Mouse (Mus musculus): ENCODE measurements around the gene St6galnac4.

Gene St6galnac4

GRCm38 (mm10) chr2:32570698-32571494 lies 16.0 kb upstream of the St6galnac4 start, which contains the start of gene Dpm2:
Gene Dpm2 (plus strand): TSS chr2:32570858.
- peak; percentile 89 for DNase-seq (ENCODE audit: low spot score in 2 of 2)

- no peak for DNase-seq (ENCODE audit: low spot score in 2 of 2)
These were observed 14.7 kb upstream of the St6galnac4 start for GRCm38 (mm10) chr2:32572196-32572595.

GRCm38 (mm10) chr2:32574497-32574896 lies 12.4 kb upstream of the St6galnac4 start, which contains the start of gene Pip5kl1:
Gene Pip5kl1 (plus strand): TSS chr2:32574797.
- DNase-seq (ENCODE audit: low spot score in 2 of 2): no peak

- DNase-seq (ENCODE audit: low spot score in 2 of 2): peak; percentile 70 to 75
These were observed 11.9 kb upstream of the St6galnac4 start for GRCm38 (mm10) chr2:32574901-32575585.

GRCm38 (mm10) chr2:32575586-32576160 lies 11.2 kb upstream of the St6galnac4 start, which contains the start of gene 9430097D07Rik:
Gene 9430097D07Rik (minus strand): TSS chr2:32575684.
- peak; percentile 60 to 71 for DNase-seq (ENCODE audit: low spot score in 2 of 2)

- DNase-seq (ENCODE audit: low spot score in 2 of 2): no peak
These were observed 10.4 kb upstream of the St6galnac4 start for GRCm38 (mm10) chr2:32576532-32576931.

GRCm38 (mm10) chr2:32578146-32579046 lies 8.5 kb upstream of the St6galnac4 start:
- DNase-seq (ENCODE audit: low spot score in 2 of 2): no peak

GRCm38 (mm10) chr2:32581450-32582095 lies 5.3 kb upstream of the St6galnac4 start:
- DNase-seq (ENCODE audit: low spot score in 2 of 2): peak; percentile 72 to 76

- DNase-seq (ENCODE audit: low spot score in 2 of 2): peak; percentile 75 to 76
These were observed 3.8 kb upstream of the St6galnac4 start for GRCm38 (mm10) chr2:32582830-32583799.

- DNase-seq (ENCODE audit: low spot score in 2 of 2): no peak
These were observed 1.7 kb upstream of the St6galnac4 start for GRCm38 (mm10) chr2:32585149-32585714.

- DNase-seq (ENCODE audit: low spot score in 2 of 2): no peak
These were observed 931 bp downstream of the St6galnac4 start for GRCm38 (mm10) chr2:32587731-32588321.

GRCm38 (mm10) chr2:32589213-32589795 lies 2.4 kb downstream of the St6galnac4 start:
- no peak for DNase-seq (ENCODE audit: low spot score in 2 of 2)

GRCm38 (mm10) chr2:32590224-32590623 lies 3.3 kb downstream of the St6galnac4 start:
- no peak for DNase-seq (ENCODE audit: low spot score in 2 of 2)

- no peak for DNase-seq (ENCODE audit: low spot score in 2 of 2)
These were observed 4.4 kb downstream of the St6galnac4 start for GRCm38 (mm10) chr2:32591249-32591648.

GRCm38 (mm10) chr2:32596725-32597124 lies 9.8 kb downstream of the St6galnac4 start:
- DNase-seq (ENCODE audit: low spot score in 2 of 2): no peak

GRCm38 (mm10) chr2:32597248-32597647 lies 10.4 kb downstream of the St6galnac4 start:
- no peak for DNase-seq (ENCODE audit: low spot score in 2 of 2)

GRCm38 (mm10) chr2:32597699-32598098 lies 10.8 kb downstream of the St6galnac4 start:
- no peak for DNase-seq (ENCODE audit: low spot score in 2 of 2)

GRCm38 (mm10) chr2:32598506-32598905 lies 11.6 kb downstream of the St6galnac4 start:
- no peak for DNase-seq (ENCODE audit: low spot score in 2 of 2)

All from frontal cortex, postnatal 14 days (tissue).